In the genomic region with DNA sequence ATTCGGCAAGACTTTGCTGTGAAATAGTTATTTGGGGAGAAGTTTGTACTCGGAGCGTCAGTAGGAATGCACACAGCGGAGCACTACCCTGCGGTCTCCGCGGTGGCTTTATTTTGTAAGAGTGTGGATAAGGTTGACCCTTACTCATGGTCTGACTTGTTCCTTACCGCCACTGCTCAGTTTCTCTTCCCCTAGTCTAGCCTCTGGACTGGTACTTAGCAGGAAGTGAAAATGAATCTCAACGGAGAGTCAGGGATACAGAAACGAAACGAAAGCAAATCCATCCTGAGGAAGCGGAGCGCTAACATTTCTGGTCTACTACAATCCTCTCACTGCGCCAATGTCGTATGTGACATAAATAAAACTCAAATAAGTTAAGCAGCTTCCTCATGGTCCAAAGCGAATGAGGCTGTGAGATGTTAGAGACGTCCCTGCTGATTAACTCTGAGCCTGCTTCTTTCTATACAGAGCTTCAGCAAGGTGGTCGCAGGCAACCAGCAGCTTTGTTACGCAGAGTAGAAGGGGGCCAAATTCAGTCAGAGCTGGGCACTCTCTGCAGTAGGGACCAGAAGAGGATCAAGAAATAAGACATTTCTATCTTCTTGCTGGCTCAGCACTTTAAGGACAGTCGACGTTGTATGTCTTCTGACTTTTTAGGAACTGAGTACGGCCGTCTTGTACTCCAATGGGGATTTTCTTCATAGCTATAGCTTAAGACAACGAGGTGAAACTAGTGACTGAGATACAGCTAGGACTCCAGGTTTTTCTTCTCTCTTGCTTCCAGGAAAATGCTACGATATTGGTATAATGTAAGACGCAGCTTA, we compare ENCODE assay signal across 8 mouse cellular contexts. TPM values are rescaled to one million over a fixed set of nuclear protein-coding genes. Genes with fewer than 3 reads are reported as not detected.
A peak's percentile ranks its signal among the peaks of the same experiment; 100 is the strongest.
DNase-seq lines count a peak whose midpoint lies in the region; ATAC-seq and TF ChIP-seq lines count a peak whose summit lies in the region.

No protein-coding gene starts in this region.

- H3K36me3 ChIP-seq in erythroblast, embryonic 14.5 days (ENCODE audit: control insufficient read depth) = no peaks in the 10 kb centered on the region
- H3K36me3 ChIP-seq in thymus, adult 2 months (ENCODE audit: control insufficient read depth, insufficient read depth, low read length) = no peaks in the 10 kb centered on the region
- H3K36me3 ChIP-seq in liver, postnatal 0 days (replicated peaks; ENCODE audit: insufficient read depth, low read length) = no peaks in the 10 kb centered on the region

- peak overlapping the region; percentile 23 for H3K4me3 ChIP-seq in erythroblast, embryonic 14.5 days (replicated peaks)
- H3K4me3 ChIP-seq in thymus, adult 2 months (ENCODE audit: control insufficient read depth, insufficient read depth, low read length) = peak overlapping the region; percentile 35
- H3K4me3 ChIP-seq in liver, postnatal 0 days (ENCODE audit: low read depth, low read length) = peak overlapping the region; percentile 37

- DNase-seq in thymus, adult 2 months = no peak
- DNase-seq in thymus, postnatal 0 days (ENCODE audit: low spot score) = no peak
- DNase-seq in liver, postnatal 0 days = no peak
- no peak for DNase-seq in left cerebral cortex, adult 11 months (ENCODE audit: low spot score)
- no peak for DNase-seq in left cerebral cortex, postnatal 36 days (ENCODE audit: low spot score in 2 of 2)
- DNase-seq in cerebellum, postnatal 10 days = no peak

- ATAC-seq in erythroblast, adult 5-6 weeks (replicated peaks; ENCODE audit: low FRiP score, poor library complexity, severe bottlenecking) = no peak
- ATAC-seq in liver, postnatal 0 days = peak; percentile 75

- no peak overlapping the region for H3K27ac ChIP-seq in thymus, adult 2 months (ENCODE audit: control insufficient read depth, insufficient read depth, low read length)
- H3K27ac ChIP-seq in liver, postnatal 0 days (ENCODE audit: low read depth) = peak overlapping the region; percentile 75

- peaks cover 7% of the 10 kb centered on the region for H3K4me1 ChIP-seq in erythroblast, embryonic 14.5 days (ENCODE audit: control insufficient read depth)
- H3K4me1 ChIP-seq in thymus, adult 2 months (replicated peaks; ENCODE audit: control insufficient read depth, insufficient read depth, low read length) = peaks cover 5% of the 10 kb centered on the region; the same call in 1 of the 2 replicates
- no peaks in the 10 kb centered on the region; the same call in 1 of the 2 replicates for H3K4me1 ChIP-seq in liver, postnatal 0 days (ENCODE audit: insufficient read depth)

- TF ChIP-seq EP300 in liver, postnatal 0 days (IDR thresholded peaks at IDR 0.05; ENCODE audit: low read depth) = no peak

- no peak for TF ChIP-seq POLR2A in thymus, adult 2 months (IDR thresholded peaks at IDR 0.05; ENCODE audit: control insufficient read depth, extremely low read depth, insufficient read depth, low read length, poor library complexity)

- H3K27me3 ChIP-seq in erythroblast, embryonic 14.5 days (ENCODE audit: control insufficient read depth) = peaks cover 25% of the 10 kb centered on the region
- no peaks in the 10 kb centered on the region; the same call in 1 of the 2 replicates for H3K27me3 ChIP-seq in thymus, adult 2 months (ENCODE audit: control insufficient read depth, insufficient read depth, low read length)
- H3K27me3 ChIP-seq in liver, postnatal 0 days (ENCODE audit: insufficient read depth, low read length) = no peaks in the 10 kb centered on the region

- intact Hi-C loops in left cerebral cortex, postnatal 36 days (cut with DNase I) = no loop called here

- H3K9ac ChIP-seq in liver, postnatal 0 days (replicated peaks) = no peak overlapping the region; the same call in 1 of the 2 replicates

- TF ChIP-seq CTCF in thymus, adult 2 months (IDR thresholded peaks at IDR 0.05; ENCODE audit: borderline replicate concordance, control insufficient read depth, extremely low read depth, insufficient read depth, low read length, poor library complexity) = no peak
- TF ChIP-seq CTCF in liver, postnatal 0 days (IDR thresholded peaks at IDR 0.05; ENCODE audit: low read depth) = no peak

- H3K9me3 ChIP-seq in erythroblast, embryonic 14.5 days (ENCODE audit: control insufficient read depth, low read length) = no peaks in the 10 kb centered on the region
- H3K9me3 ChIP-seq in liver, postnatal 0 days (ENCODE audit: low read length) = no peaks in the 10 kb centered on the region

- WGBS in thymus, adult 2 months = 45% methylated on average over 26 of the region's 26 CpGs
- WGBS in liver, postnatal 0 days (ENCODE audit: insufficient replicate concordance) = 50% methylated on average over 26 of the region's 26 CpGs

- H3K4me2 ChIP-seq in liver, postnatal 0 days (ENCODE audit: low read depth, low read length) = peak overlapping the region; percentile 61

RNA-seq across cellular contexts. Expression of gene Fcgr1, which starts 7.1 kb away (rescaled TPM):
- polyA plus RNA-seq in erythroblast, embryonic 14.5 days (2012) = not detected in 2 replicates
- total RNA-seq in erythroblast, adult 5-6 weeks (2015; ENCODE audit: low replicate concordance) = 9.0 and 10.8 TPM in 2 replicates
- total RNA-seq in erythroblast, adult 5-6 weeks (2017; ENCODE audit: low replicate concordance) = 4.0 and 4.5 TPM in 2 replicates
- 3.8 and 6.8 TPM in 2 replicates for polyA plus RNA-seq in thymus, adult 2 months (2012; rRNA removed)
- 3.4 and 5.0 TPM in 2 replicates for polyA plus RNA-seq in thymus, postnatal 0 days (2015; fragmentation: Nextera tagmentation; extraction: Ambion mirVana)
- 6.2 and 8.7 TPM in 2 replicates for polyA plus RNA-seq in liver, postnatal 0 days (2015; fragmentation: Nextera tagmentation; extraction: Ambion mirVana)
- 1 to 10 TPM; 2.1 to 2.2 TPM for total RNA-seq in left cerebral cortex, postnatal 36 days (2021)

RNA-seq across cellular contexts. Expression of gene Hist2h2bb, which starts 31.4 kb away (rescaled TPM):
- polyA plus RNA-seq in erythroblast, embryonic 14.5 days (2012) = 0.89 and 1.4 TPM in 2 replicates
- total RNA-seq in erythroblast, adult 5-6 weeks (2015; ENCODE audit: low replicate concordance) = 715 and 759 TPM in 2 replicates
- 2,995 and 4,039 TPM in 2 replicates for total RNA-seq in erythroblast, adult 5-6 weeks (2017; ENCODE audit: low replicate concordance)
- polyA plus RNA-seq in thymus, adult 2 months (2012; rRNA removed) = 163 and 177 TPM in 2 replicates
- polyA plus RNA-seq in thymus, postnatal 0 days (2015; fragmentation: Nextera tagmentation; extraction: Ambion mirVana) = 47.9 and 71.3 TPM in 2 replicates
- 9.4 and 11.0 TPM in 2 replicates for polyA plus RNA-seq in liver, postnatal 0 days (2015; fragmentation: Nextera tagmentation; extraction: Ambion mirVana)
- total RNA-seq in left cerebral cortex, postnatal 36 days (2021) = 100 to 1,000 TPM; 148 to 154 TPM

RNA-seq across cellular contexts. Expression of gene Hist2h3b, which starts 32.5 kb away (rescaled TPM):
- 24.1 and 60.1 TPM in 2 replicates for polyA plus RNA-seq in erythroblast, embryonic 14.5 days (2012)
- 373 and 489 TPM in 2 replicates for total RNA-seq in erythroblast, adult 5-6 weeks (2015; ENCODE audit: low replicate concordance)
- 312 and 340 TPM in 2 replicates for total RNA-seq in erythroblast, adult 5-6 weeks (2017; ENCODE audit: low replicate concordance)
- 1,135 and 1,442 TPM in 2 replicates for polyA plus RNA-seq in thymus, adult 2 months (2012; rRNA removed)
- 278 and 396 TPM in 2 replicates for polyA plus RNA-seq in thymus, postnatal 0 days (2015; fragmentation: Nextera tagmentation; extraction: Ambion mirVana)
- polyA plus RNA-seq in liver, postnatal 0 days (2015; fragmentation: Nextera tagmentation; extraction: Ambion mirVana) = 56.1 and 84.5 TPM in 2 replicates
- 10 to 100 TPM; 60.7 to 62.3 TPM for total RNA-seq in left cerebral cortex, postnatal 36 days (2021)

RNA-seq across cellular contexts. Expression of gene Hist2h4, which starts 37.8 kb away (rescaled TPM):
- 3.1 and 7.2 TPM in 2 replicates for polyA plus RNA-seq in erythroblast, embryonic 14.5 days (2012)
- total RNA-seq in erythroblast, adult 5-6 weeks (2015; ENCODE audit: low replicate concordance) = 114 and 128 TPM in 2 replicates
- 46.8 and 67.0 TPM in 2 replicates for total RNA-seq in erythroblast, adult 5-6 weeks (2017; ENCODE audit: low replicate concordance)
- 87.7 and 101 TPM in 2 replicates for polyA plus RNA-seq in thymus, adult 2 months (2012; rRNA removed)
- polyA plus RNA-seq in thymus, postnatal 0 days (2015; fragmentation: Nextera tagmentation; extraction: Ambion mirVana) = 101 and 145 TPM in 2 replicates
- 40.3 and 56.7 TPM in 2 replicates for polyA plus RNA-seq in liver, postnatal 0 days (2015; fragmentation: Nextera tagmentation; extraction: Ambion mirVana)
- total RNA-seq in left cerebral cortex, postnatal 36 days (2021) = 10 to 100 TPM; 27.9 to 34.6 TPM

RNA-seq across cellular contexts. Expression of gene Hist2h3c1, which starts 54.4 kb away (rescaled TPM):
- polyA plus RNA-seq in erythroblast, embryonic 14.5 days (2012) = not detected in 2 replicates
- total RNA-seq in erythroblast, adult 5-6 weeks (2015; ENCODE audit: low replicate concordance) = 16.7 and 20.9 TPM in 2 replicates
- total RNA-seq in erythroblast, adult 5-6 weeks (2017; ENCODE audit: low replicate concordance) = 15.1 TPM in 1 of 2 replicates, not detected in the other
- polyA plus RNA-seq in thymus, adult 2 months (2012; rRNA removed) = not detected in 2 replicates
- 0.64 and 0.76 TPM in 2 replicates for polyA plus RNA-seq in thymus, postnatal 0 days (2015; fragmentation: Nextera tagmentation; extraction: Ambion mirVana)
- polyA plus RNA-seq in liver, postnatal 0 days (2015; fragmentation: Nextera tagmentation; extraction: Ambion mirVana) = 0.78 and 1.5 TPM in 2 replicates
- total RNA-seq in left cerebral cortex, postnatal 36 days (2021) = not detected
